Mouse (Mus musculus): ENCODE data around the gene Ninl.

The Ninl gene

DNA sequence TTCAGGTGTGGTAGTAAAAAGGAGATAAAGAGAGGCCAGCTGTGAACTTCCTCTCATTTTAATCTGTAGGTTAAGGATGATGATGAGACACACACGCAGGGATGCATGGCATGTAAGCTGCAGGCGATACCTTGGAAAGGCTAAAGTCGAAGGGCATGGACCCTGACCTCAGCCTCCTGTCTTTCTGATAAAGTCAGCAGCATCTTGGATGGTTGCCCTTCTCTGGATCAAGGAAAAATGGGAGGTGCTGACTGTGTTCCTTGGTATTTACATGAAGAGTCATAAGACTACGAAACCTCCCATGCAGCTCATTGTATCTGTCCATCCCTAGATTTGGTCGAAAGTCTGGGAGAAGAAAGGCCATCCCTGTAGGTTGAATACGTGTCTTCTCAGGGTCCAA is 138.8 kb downstream of the Ninl start:
- DNase-seq: no peak

DNA sequence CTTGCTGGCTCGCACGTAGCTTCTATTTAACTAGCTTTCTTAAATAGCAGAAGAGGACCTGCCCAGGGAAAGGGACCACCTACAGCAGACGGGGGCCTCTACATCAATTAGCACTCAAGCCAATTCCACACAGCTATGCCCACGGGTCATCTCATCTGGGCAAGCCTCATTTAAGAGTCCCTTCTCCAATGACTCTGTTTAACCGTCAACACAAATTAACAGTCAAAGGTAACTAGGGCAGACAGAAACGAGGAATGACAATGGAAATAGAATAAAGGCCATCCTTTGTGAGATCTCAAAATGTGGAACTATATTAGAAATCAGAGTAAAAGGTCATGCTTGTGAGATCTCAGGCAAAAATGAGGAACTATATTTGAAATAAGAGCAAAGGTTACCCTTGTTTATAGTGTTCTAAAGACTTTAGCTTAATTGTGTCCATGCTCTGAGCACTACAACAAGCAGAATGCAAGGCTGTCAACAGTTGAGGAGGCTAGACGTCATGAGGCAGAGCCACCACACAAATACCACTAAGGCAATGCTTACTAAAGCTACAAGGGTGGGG is 143.4 kb downstream of the Ninl start:
- DNase-seq: no peak

DNA sequence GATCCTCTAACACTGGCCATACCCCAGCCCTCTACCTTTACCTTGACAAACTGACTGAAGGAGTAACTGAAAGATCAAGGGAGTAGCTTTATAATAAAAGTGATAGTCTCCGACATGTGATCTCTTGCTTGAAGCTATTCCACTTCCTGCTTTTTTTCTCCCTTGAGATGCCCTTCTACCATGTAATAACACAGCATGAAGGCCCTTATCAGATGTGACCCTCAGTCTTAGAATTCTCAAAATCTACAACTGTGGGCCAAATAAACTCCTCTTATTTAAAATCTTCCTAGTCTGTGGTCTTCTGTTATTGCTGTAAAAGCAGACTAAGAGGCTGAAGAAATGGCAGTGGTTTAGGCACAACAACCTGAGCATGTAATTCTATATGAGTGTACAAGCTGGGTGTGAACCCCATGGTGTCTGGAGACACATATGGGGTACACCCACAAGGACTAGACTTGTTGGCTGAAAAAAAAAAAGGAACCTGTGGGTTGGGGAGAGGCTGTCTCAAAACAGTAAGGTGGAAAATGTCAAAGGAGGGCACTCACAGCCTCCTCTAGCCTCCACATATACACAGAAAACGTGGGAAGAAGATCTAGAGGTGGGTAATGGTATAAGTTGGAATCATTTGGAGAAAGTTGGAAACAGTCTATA is 144.4 kb downstream of the Ninl start:
- no peak for DNase-seq

DNA sequence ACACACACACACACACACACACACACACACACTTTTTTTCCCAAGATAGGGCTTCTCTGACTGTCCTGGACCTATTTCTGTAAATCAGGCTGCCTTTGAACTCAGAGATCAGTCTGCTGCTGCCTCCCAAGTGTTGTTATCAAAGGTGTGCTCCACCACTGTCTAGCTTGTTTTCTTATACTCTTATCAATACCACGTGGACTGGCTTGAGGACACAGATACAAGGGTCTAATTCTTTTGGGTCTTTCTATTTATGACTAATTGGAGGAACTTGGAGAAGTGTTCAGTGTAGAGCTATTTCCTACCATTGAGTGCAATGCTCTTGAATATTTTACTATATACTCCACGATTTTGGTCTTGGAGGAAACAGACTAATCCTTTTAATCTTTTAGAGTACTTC is 151.8 kb downstream of the Ninl start:
- DNase-seq: no peak

DNA sequence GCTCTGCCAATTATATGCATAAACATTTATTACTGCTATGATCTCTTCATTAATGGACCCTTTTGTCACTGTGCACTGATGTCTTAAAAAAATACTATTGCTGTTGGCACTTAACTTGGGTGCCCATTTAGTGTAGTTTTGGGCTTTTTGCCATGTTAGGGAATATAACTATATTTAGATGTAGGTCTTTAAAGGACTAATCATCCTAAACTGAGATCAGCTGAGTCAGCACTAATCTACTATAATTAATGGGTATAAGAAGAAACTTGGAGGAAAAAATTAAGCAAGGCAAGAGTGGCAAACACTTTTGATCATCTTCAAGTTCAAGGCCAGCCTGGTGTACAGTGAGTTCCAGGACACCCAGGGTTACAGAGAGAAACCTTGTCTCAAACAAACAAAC is 152.9 kb downstream of the Ninl start:
- no peak for DNase-seq

DNA sequence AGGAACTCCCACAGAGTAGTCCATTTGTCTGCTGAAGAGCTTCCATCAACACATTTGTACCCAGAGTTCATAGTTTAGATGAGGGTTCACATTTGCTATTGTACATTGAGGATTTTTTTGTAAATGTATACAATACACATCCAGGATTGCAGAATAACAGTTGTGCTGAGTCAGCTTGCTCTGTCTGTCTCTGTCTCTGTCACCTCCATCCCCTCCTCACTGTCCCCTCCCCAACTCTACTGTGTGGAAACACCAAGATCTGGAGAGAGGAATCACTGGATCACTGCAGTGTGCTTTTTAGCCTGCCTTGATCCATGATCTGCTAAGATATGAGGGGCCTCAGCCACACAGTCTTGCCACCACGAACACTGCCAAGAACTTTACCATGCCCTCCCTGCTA is 153.4 kb downstream of the Ninl start:
- no peak for DNase-seq

DNA sequence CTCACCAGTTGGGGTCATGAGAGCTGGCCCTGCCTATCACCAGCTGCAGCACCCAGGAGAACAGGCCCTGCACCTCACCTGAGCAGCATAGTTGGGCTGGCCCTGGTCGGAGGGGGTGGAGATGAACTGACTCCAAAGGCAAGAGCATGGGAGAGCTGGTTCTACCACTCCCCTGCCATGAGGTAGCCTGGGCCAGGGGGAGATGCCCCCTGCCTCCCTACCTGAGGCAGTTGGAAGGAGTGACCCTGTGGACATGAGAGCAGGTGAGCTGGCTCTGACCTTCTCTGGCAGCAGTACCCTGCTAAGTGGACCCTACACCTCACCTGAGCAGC is 154.4 kb downstream of the Ninl start:
- DNase-seq: no peak

Data from cerebellum, postnatal 14 days (tissue).